Mouse (Mus musculus) lung, postnatal 0 days (tissue): ENCODE data around the gene Esyt1.

Experiments
- CTCF ChIP-seq: IDR thresholded peaks from 2 replicates; pipeline ENCODE4 v1.5.1; 2016; ENCODE audit warnings: antibody characterized with exemption, mild to moderate bottlenecking
- EP300 ChIP-seq: IDR thresholded peaks from 2 replicates; pipeline ENCODE4 v1.6.1; 2016; ENCODE audit warnings: antibody characterized with exemption, mild to moderate bottlenecking, control low read depth

- TF ChIP-seq CTCF (no peak), EP300 (no peak)
Observed at GRCm38 (mm10) chr10:128490232-128490631, 35.4 kb downstream of the Esyt1 start.
